Mouse (Mus musculus): ENCODE results near the gene Plpp6. TPM values are rescaled to one million over a fixed set of nuclear protein-coding genes. Genes with fewer than 3 reads are reported as not detected.

Gene Plpp6
- polyA plus RNA-seq (2015; fragmentation: Nextera tagmentation; extraction: Ambion mirVana) = 13.2 and 14.3 TPM in 2 replicates

DNA sequence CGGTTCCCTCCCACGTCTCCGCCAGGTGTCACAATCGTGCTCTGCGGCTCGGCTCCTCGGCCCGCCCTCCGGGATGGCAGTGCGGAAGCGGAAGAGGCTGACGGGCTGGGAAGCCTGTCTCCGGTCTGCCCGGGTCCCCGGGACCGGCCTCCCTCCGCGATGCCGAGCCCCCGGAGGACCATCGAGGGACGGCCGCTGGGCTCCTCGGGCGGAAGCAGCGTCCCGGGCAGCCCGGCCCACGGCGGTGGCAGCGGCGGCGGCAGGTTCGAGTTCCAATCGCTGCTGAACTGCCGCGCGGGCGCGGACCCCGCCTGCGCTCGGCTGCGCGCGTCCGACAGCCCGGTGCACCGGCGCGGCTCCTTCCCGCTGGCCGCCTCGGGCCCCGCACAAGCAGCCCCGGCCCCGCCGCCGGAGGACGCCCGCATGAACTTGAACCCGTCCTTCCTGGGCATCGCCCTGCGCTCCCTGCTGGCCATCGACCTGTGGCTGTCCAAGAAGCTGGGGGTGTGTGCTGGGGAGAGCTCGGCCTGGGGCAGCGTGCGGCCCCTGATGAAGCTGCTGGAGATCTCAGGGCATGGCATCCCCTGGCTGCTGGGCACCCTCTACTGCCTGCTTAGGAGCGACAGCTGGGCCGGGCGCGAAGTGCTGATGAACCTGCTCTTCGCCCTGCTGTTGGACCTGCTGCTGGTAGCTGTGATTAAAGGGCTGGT is at the start of gene Plpp6:
Gene Plpp6 (plus strand): TSS at position 112 of the 710 bp plus-strand sequence.
- Histone ChIP-seq H3K4me1 (peaks cover 22% of the 10 kb centered on the region), H3K27me3 (replicated peaks) (no peaks in the 10 kb centered on the region), H3K4me3 (peak within 1 kb of the TSS; percentile 63), H3K36me3 (replicated peaks) (no peaks in the 10 kb centered on the region), H3K27ac (peak within 1 kb of the TSS; percentile 82), H3K9ac (peak within 1 kb of the TSS; percentile 76), H3K9me3 (no peaks in the 10 kb centered on the region), H3K4me2 (peak within 1 kb of the TSS; percentile 70)
- 0% methylated on average over 70 of the region's 73 CpGs for WGBS
- peak; percentile 94 for ATAC-seq (replicated peaks)

DNA sequence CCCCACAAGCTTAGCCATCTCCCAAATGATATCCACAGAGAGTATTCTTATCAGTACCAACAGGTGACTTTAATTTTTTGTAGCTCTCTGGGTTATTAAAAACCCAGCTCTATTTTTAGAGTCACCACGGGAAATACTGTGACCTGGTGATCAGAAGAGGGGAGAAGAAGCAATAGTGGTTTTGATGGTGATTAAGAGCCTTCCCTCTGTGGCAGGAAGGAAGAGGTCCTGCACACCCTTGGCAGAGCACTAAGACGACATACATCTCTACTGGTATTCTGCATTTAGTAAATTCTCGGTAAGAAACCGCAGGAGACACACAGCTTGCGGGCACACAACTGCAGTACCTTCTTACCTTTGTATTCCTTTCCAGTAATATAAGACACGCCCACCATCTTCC is 49.2 kb upstream of the Plpp6 start:
- Histone ChIP-seq H3K4me3 (no peak overlapping the region), H3K36me3 (replicated peaks) (no peaks in the 10 kb centered on the region), H3K9ac (no peak overlapping the region), H3K9me3 (no peaks in the 10 kb centered on the region), H3K27ac (no peak overlapping the region), H3K27me3 (replicated peaks) (no peaks in the 10 kb centered on the region), H3K4me1 (no peaks in the 10 kb centered on the region), H3K4me2 (no peak overlapping the region)
- no peak for ATAC-seq (replicated peaks)
- 80% methylated on average over 6 of the region's 6 CpGs for WGBS

DNA sequence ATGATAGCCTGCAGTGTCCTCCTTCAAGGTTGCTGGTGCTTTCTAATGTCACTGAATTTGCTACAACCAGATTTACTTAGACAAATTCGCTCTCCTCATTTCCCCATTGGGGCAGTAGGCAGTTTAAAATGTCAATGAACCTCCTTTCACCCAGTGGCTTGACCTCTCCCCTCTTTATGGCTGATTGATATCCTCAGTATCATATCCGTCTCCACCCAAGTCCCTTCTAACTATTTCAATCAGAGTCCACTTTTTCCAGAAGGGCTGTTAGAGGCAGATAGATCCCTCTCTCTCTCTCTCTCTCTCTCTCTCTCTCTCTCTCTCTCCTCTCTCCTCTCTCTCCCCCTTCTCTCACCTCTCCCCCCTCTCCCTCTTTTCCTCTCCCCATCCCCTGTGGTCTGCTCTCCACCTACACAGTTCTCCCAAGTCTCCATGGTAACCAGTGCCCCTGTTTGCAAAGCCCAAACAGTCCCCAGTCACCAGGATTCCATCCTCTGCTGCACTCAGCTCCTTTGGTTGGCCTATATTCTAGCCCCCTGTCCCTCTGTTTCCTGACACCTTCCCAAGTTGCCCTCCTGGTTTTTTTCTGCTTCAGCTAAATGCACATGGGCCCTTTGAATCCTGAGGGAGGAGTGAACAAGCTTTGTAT is 48.0 kb upstream of the Plpp6 start:
- WGBS = 70% methylated on average over 2 of the region's 2 CpGs
- peak; percentile 58; the same call in 1 of the 2 replicates for ATAC-seq (replicated peaks)
- H3K27me3 ChIP-seq (replicated peaks) = no peaks in the 10 kb centered on the region
- H3K9ac ChIP-seq = no peak overlapping the region
- H3K27ac ChIP-seq = no peak overlapping the region
- no peaks in the 10 kb centered on the region for H3K9me3 ChIP-seq
- no peaks in the 10 kb centered on the region for H3K4me1 ChIP-seq
- H3K4me3 ChIP-seq = no peak overlapping the region
- H3K36me3 ChIP-seq (replicated peaks) = no peaks in the 10 kb centered on the region
- no peak overlapping the region for H3K4me2 ChIP-seq

DNA sequence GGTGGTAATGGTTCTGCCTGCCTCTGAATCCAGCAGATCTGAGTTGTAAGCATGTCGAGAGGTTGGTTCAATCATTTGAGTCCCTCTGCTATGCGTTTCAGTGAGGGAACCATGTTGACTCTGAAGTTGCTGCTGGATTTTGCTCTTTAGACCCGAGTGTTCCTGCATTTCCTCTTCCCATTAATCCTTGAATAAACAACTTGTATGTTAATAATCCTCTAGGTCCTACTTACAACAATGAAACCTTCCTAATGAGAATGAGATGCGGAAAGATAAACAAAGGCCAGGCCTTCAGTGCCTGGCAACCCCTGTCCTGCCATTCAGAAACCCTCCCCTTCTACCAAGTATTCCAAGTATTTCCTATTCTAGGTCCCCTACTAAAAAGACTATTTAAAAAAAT is 47.3 kb upstream of the Plpp6 start:
- H3K9ac ChIP-seq = no peak overlapping the region
- H3K27ac ChIP-seq = no peak overlapping the region
- ATAC-seq (replicated peaks) = no peak
- no peaks in the 10 kb centered on the region for H3K4me1 ChIP-seq
- no peaks in the 10 kb centered on the region for H3K27me3 ChIP-seq (replicated peaks)
- no peak overlapping the region for H3K4me3 ChIP-seq
- H3K4me2 ChIP-seq = no peak overlapping the region
- no peaks in the 10 kb centered on the region for H3K9me3 ChIP-seq
- WGBS = 53% methylated on average over 4 of the region's 4 CpGs
- H3K36me3 ChIP-seq (replicated peaks) = no peaks in the 10 kb centered on the region

DNA sequence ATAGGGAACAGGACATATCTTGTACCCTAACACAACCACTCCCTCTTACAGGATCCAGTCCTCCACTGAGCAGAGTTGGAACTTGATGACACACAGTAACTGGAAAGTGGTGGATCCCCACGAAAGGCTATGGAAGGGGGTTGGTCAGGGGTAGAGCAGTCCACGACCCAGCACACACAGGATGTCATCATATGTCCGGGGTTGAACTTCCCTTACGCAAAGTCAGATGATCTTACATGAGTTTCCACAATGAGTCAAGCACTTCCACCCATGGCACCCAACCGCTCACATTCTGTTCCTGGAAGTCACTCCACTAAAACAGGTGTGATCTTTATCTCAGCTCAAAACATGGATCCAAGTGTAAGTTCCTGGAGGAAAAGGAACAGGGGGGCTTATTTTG is 45.9 kb upstream of the Plpp6 start:
- no peak overlapping the region for H3K9ac ChIP-seq
- WGBS = 90% methylated on average over 5 of the region's 5 CpGs
- no peak overlapping the region for H3K4me3 ChIP-seq
- no peaks in the 10 kb centered on the region for H3K9me3 ChIP-seq
- no peak overlapping the region for H3K4me2 ChIP-seq
- H3K4me1 ChIP-seq = no peaks in the 10 kb centered on the region
- H3K27ac ChIP-seq = no peak overlapping the region
- no peaks in the 10 kb centered on the region for H3K36me3 ChIP-seq (replicated peaks)
- H3K27me3 ChIP-seq (replicated peaks) = no peaks in the 10 kb centered on the region
- ATAC-seq (replicated peaks) = no peak

DNA sequence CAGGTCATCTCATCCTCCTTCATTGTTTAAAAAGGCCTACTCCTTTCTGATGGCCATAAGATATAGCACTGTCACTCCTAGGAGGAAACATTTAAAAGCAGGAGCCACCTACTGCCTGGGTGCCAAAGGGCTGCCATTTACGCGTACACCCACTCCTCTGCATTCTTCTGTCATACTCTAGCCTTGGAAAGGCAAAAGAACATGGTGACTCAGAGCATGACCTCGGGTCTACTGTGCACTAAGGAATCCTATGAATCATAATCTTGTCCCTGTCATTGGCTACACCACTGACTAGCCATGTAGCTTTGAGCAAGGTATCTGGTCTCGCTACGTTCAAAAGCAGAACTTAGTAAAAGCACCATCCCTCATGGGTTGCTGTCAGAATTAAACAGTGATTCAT is 37.4 kb upstream of the Plpp6 start:
- no peak overlapping the region for H3K4me2 ChIP-seq
- no peaks in the 10 kb centered on the region for H3K36me3 ChIP-seq (replicated peaks)
- no peaks in the 10 kb centered on the region for H3K27me3 ChIP-seq (replicated peaks)
- H3K4me1 ChIP-seq = no peaks in the 10 kb centered on the region
- no peak overlapping the region for H3K4me3 ChIP-seq
- no peak for ATAC-seq (replicated peaks)
- no peak overlapping the region for H3K9ac ChIP-seq
- H3K9me3 ChIP-seq = no peaks in the 10 kb centered on the region
- 88% methylated on average over 5 of the region's 5 CpGs for WGBS
- H3K27ac ChIP-seq = no peak overlapping the region

DNA sequence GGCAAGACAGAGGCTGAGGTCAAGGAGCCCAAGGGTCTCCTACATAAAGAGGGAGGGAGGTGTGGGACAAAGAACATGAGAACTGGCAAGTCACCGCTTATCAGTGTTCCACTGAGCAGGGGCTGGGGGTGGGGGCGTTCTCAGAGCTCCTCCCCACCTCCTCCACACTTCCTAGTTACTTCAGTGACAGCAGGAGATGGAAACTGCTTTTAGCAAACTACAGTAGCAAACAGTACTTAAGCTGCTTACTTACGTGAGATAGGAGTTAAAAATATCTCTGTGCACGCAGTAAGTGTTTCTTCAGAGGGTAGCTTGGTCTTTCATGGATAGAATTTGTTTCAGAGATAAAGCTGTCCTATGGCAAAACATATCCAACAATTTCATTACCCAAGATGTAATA is 36.4 kb upstream of the Plpp6 start:
- ATAC-seq (replicated peaks) = no peak
- Histone ChIP-seq H3K4me3 (no peak overlapping the region), H3K9ac (no peak overlapping the region), H3K9me3 (no peaks in the 10 kb centered on the region), H3K27me3 (replicated peaks) (no peaks in the 10 kb centered on the region), H3K27ac (no peak overlapping the region), H3K4me1 (no peaks in the 10 kb centered on the region), H3K4me2 (no peak overlapping the region), H3K36me3 (replicated peaks) (no peaks in the 10 kb centered on the region)
- WGBS = 74% methylated on average over 4 of the region's 4 CpGs

DNA sequence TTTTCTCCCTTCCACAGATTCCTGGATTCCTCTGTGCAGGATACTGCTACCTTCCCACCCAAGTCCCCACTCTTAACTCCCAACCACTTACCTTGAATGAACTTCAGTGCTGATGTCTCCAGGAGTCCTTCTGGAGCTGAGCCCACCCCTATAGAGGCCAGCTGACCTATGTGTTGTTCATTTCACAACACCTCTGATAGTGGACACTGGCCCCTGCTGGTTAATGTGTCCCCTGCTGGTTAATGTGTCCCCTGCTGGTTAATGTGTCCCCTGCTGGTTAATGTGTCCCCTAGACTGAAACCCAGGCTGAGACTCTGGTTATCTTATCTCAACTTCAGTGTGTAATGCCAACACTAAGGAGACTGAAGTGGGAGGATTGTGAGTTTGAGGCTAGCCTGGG is 34.7 kb upstream of the Plpp6 start:
- no peaks in the 10 kb centered on the region for H3K9me3 ChIP-seq
- ATAC-seq (replicated peaks) = no peak
- H3K27me3 ChIP-seq (replicated peaks) = no peaks in the 10 kb centered on the region

DNA sequence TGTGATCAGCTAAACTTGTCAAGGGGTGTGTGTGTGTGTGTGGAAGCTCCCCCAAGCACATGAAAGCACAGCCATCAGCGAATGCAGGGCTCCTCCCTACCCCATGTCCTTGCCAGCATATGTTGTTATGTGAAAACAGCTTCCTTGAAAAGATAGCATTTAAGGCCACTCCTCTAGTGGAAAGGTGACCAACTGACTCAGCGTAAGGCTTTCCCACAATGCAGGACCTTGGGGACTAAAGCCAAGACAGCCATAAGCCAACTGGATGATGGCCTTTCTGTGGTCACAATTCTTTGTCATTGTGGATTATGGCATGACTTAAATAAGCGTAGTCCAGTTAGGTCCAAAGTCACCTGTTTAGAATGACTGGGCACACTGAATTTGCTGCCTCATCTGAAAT is 28.9 kb upstream of the Plpp6 start:
- H3K27ac ChIP-seq = no peak overlapping the region
- WGBS = 86% methylated on average over 3 of the region's 3 CpGs

More for the DNA sequence above, 34.7 kb upstream of the Plpp6 start:
- H3K4me3 ChIP-seq = no peak overlapping the region
- H3K27ac ChIP-seq = no peak overlapping the region
- H3K9ac ChIP-seq = no peak overlapping the region
- H3K4me2 ChIP-seq = no peak overlapping the region
- H3K4me1 ChIP-seq = no peaks in the 10 kb centered on the region
- no peaks in the 10 kb centered on the region for H3K36me3 ChIP-seq (replicated peaks)

DNA sequence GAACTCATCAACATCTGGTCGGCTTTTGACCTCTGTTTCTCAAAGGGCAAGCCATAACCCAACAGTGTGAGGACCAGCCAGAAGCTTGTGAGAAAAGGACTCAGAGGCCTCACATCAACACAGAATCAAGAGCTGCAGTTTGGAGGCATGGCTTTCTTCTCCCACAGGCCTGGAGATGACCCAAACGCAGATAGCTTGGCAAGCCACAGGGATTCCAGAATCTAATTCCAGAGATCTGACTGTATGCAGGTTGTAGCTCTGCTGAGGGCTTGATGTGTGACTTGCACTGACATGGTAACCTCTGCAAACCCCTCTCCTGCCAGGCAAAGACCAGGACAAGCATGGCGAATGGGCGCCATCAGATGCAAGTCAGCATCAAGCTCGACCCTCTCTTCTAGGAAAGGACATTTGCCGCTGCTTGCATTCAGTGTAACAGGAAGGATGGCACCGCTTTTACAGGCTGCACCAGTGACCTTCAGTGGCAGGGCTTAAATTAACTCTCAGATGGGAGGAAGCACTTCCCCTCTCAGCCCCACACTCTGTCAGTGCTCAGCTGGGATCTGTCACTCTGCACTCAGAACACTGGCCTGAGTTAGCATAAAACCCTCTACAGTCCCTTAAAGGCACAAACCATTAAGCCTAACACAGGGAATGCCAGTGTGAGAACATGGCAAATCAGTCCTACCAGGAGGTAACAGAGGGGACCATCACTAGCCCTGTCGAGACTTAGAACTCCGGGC is 23.4 kb upstream of the Plpp6 start:
- 87% methylated on average over 9 of the region's 9 CpGs for WGBS
- Histone ChIP-seq H3K36me3 (replicated peaks) (no peaks in the 10 kb centered on the region), H3K4me3 (no peak overlapping the region), H3K27me3 (replicated peaks) (no peaks in the 10 kb centered on the region), H3K9ac (no peak overlapping the region), H3K27ac (no peak overlapping the region), H3K4me2 (no peak overlapping the region), H3K4me1 (no peaks in the 10 kb centered on the region), H3K9me3 (no peaks in the 10 kb centered on the region)
- no peak for ATAC-seq (replicated peaks)

More for the DNA sequence above, 28.9 kb upstream of the Plpp6 start:
- Histone ChIP-seq H3K36me3 (replicated peaks) (no peaks in the 10 kb centered on the region), H3K4me3 (no peak overlapping the region), H3K27me3 (replicated peaks) (no peaks in the 10 kb centered on the region), H3K4me2 (no peak overlapping the region), H3K9ac (no peak overlapping the region), H3K9me3 (no peaks in the 10 kb centered on the region), H3K4me1 (no peaks in the 10 kb centered on the region)
- no peak for ATAC-seq (replicated peaks)

DNA sequence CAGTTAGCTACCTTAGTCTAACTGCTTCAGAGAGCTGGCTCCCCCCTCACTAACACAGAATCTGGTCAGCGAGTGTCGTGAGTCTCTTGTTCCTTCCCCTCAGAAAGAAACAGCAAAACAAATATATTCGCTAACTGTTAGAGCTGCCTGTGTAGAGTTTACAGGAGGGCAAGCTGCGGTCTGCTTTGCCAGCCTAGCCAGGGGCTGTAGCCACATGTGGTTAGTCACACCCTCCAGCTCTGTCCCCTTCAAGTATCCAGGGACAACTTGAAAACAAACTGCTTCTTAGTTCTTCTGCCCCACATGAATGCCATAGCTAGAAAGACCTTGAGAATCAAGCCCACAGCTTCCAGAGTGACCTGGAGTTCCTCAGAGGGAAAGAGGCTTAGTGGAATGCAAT is 22.5 kb upstream of the Plpp6 start:
- Histone ChIP-seq H3K9ac (no peak overlapping the region), H3K4me1 (no peaks in the 10 kb centered on the region), H3K4me3 (no peak overlapping the region), H3K36me3 (replicated peaks) (no peaks in the 10 kb centered on the region), H3K4me2 (no peak overlapping the region), H3K9me3 (no peaks in the 10 kb centered on the region), H3K27me3 (replicated peaks) (no peaks in the 10 kb centered on the region), H3K27ac (no peak overlapping the region)
- no peak for ATAC-seq (replicated peaks)
- 76% methylated on average over 4 of the region's 4 CpGs for WGBS

DNA sequence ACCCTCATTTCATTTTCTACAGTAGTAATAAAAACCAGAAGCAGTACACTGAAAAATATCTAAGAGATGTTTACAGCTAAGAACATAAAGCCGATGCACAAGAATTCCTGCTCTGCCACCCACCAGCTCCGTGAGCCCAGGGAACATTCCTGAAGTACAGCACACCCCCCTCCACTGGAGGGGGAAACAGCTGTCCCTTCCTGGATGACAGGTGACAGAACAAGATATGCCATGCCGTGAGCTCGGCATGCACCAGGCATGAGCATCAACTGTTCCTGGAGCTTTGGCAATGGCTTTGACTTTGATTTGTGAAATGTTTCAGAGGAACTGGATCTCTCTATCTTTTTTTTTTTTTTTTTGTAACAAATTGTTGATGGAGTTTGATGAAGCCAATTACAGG is 17.0 kb upstream of the Plpp6 start:
- Histone ChIP-seq H3K27me3 (replicated peaks) (no peaks in the 10 kb centered on the region), H3K4me1 (no peaks in the 10 kb centered on the region), H3K9ac (no peak overlapping the region), H3K4me3 (no peak overlapping the region), H3K36me3 (replicated peaks) (no peaks in the 10 kb centered on the region), H3K9me3 (no peaks in the 10 kb centered on the region), H3K27ac (no peak overlapping the region), H3K4me2 (no peak overlapping the region)
- WGBS = 64% methylated on average over 4 of the region's 4 CpGs
- no peak for ATAC-seq (replicated peaks)
